ENCODE assay signal across 13 mouse cellular contexts in the genomic region with DNA sequence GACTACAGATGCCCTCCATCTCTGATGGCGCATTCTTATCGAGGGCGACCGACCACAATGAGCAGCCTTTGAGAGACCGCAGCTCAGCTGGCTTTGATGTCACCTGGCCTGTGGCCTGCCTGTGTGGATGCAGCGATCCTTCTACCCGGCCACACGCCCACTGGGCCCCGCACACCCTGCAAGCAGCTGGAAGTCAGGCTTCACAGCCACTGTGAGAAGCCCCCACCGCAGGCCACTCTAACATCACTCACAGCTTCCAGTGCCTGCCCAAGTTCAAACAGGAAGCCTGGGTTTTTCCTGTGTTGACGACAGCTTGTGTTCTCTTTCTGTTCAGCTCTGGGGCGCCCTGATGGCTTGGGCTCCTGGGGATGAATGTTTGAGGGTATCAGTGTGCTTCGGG. TPM values are rescaled to one million over a fixed set of nuclear protein-coding genes. Genes with fewer than 3 reads are reported as not detected.
A peak's percentile ranks its signal among the peaks of the same experiment; 100 is the strongest.
DNase-seq lines count a peak whose midpoint lies in the region; ATAC-seq and TF ChIP-seq lines count a peak whose summit lies in the region.
"Had no signal": no experiment of that assay in that cellular context is flagged by ENCODE, and none has a peak within 500 bp of the region (broad histone marks: within the 10 kb centered on the region; RNA-seq: fewer than 3 reads in every experiment).

No protein-coding gene starts in this region.

- no peak for DNase-seq in heart, postnatal 0 days (ENCODE audit: low spot score)
- no peak for DNase-seq in heart, adult 8-10 months (ENCODE audit: low spot score)
- DNase-seq in lung, postnatal 14 days, result peak; percentile 47
- DNase-seq in thymus, adult 2 months, result peak; percentile 78
- no peak for DNase-seq in cerebellum, adult 9-10 months
- no peak for DNase-seq in adrenal gland, postnatal 36 days
- DNase-seq: adrenal gland, postnatal 25 days; cerebellum, adult 2 months; kidney, postnatal 14 days had no signal

- no peak overlapping the region for H3K9ac ChIP-seq in heart, postnatal 0 days (replicated peaks; ENCODE audit: low read depth, low read length)
- no peak overlapping the region for H3K9ac ChIP-seq in intestine, embryonic 15.5 days
- H3K9ac ChIP-seq: hindbrain, embryonic 15.5 days; liver, embryonic 14.5 days had no signal

- TF ChIP-seq POLR2A in thymus, adult 2 months (IDR thresholded peaks at IDR 0.05; ENCODE audit: control insufficient read depth, extremely low read depth, insufficient read depth, low read length, poor library complexity), result peak; percentile 53; the same call in 1 of the 2 replicates

- TF ChIP-seq EP300 in heart, postnatal 0 days (IDR thresholded peaks at IDR 0.05; ENCODE audit: low read depth), result no peak

- no peak overlapping the region for H3K4me3 ChIP-seq in heart, postnatal 0 days (ENCODE audit: low read depth, low read length)
- H3K4me3 ChIP-seq in thymus, adult 2 months (ENCODE audit: control insufficient read depth, insufficient read depth, low read length), result peak overlapping the region; percentile 6
- H3K4me3 ChIP-seq in intestine, embryonic 15.5 days (replicated peaks), result no peak overlapping the region
- H3K4me3 ChIP-seq: hindbrain, embryonic 15.5 days had no signal

- H3K27ac ChIP-seq in heart, postnatal 0 days (ENCODE audit: low read depth), result peak overlapping the region; percentile 43; the same call in 1 of the 2 replicates
- H3K27ac ChIP-seq in thymus, adult 2 months (ENCODE audit: control insufficient read depth, insufficient read depth, low read length), result peak overlapping the region; percentile 91
- H3K27ac ChIP-seq in intestine, embryonic 15.5 days, result no peak overlapping the region
- H3K27ac ChIP-seq: hindbrain, embryonic 15.5 days; liver, embryonic 14.5 days had no signal

- H3K4me1 ChIP-seq in heart, postnatal 0 days (ENCODE audit: control insufficient read depth, insufficient read depth), result no peaks in the 10 kb centered on the region
- peaks cover 62% of the 10 kb centered on the region for H3K4me1 ChIP-seq in thymus, adult 2 months (replicated peaks; ENCODE audit: control insufficient read depth, insufficient read depth, low read length)
- 0 out of 2 replicates have a peak, but pooled peaks cover 3% of the 10 kb centered on the region for H3K4me1 ChIP-seq in intestine, embryonic 15.5 days (replicated peaks)
- H3K4me1 ChIP-seq: hindbrain, embryonic 15.5 days had no signal

- H3K9me3 ChIP-seq in heart, postnatal 0 days (replicated peaks; ENCODE audit: control insufficient read depth, low read length), result no peaks in the 10 kb centered on the region
- no peaks in the 10 kb centered on the region for H3K9me3 ChIP-seq in intestine, embryonic 15.5 days
- H3K9me3 ChIP-seq: hindbrain, embryonic 15.5 days had no signal

- 59% methylated on average over 13 of the region's 13 CpGs for WGBS in heart, postnatal 0 days
- 4% methylated on average over 13 of the region's 13 CpGs for WGBS in thymus, adult 2 months
- WGBS in intestine, embryonic 15.5 days, result 57% methylated on average over 13 of the region's 13 CpGs

- no peak for TF ChIP-seq CTCF in heart, postnatal 0 days (IDR thresholded peaks at IDR 0.05; ENCODE audit: low read depth)
- TF ChIP-seq CTCF in thymus, adult 2 months (IDR thresholded peaks at IDR 0.05; ENCODE audit: borderline replicate concordance, control insufficient read depth, extremely low read depth, insufficient read depth, low read length, poor library complexity), result no peak

- no peak for ATAC-seq in heart, postnatal 0 days (ENCODE audit: insufficient read depth, low read depth)
- peak; percentile 91 for ATAC-seq in common myeloid progenitor, adult 5-6 weeks (replicated peaks; ENCODE audit: low read depth, poor library complexity, severe bottlenecking)
- ATAC-seq in intestine, embryonic 15.5 days, result no peak

- H3K4me2 ChIP-seq in heart, postnatal 0 days (ENCODE audit: low read depth, low read length), result no peak overlapping the region; the same call in 1 of the 2 replicates
- no peak overlapping the region for H3K4me2 ChIP-seq in intestine, embryonic 15.5 days (replicated peaks)
- H3K4me2 ChIP-seq: hindbrain, embryonic 15.5 days had no signal

- no peaks in the 10 kb centered on the region for H3K36me3 ChIP-seq in heart, postnatal 0 days (replicated peaks; ENCODE audit: control insufficient read depth, insufficient read depth, low read length)
- H3K36me3 ChIP-seq in thymus, adult 2 months (ENCODE audit: control insufficient read depth, insufficient read depth, low read length), result no peaks in the 10 kb centered on the region
- H3K36me3 ChIP-seq in intestine, embryonic 15.5 days, result no peaks in the 10 kb centered on the region
- H3K36me3 ChIP-seq: hindbrain, embryonic 15.5 days had no signal

- peaks cover 4% of the 10 kb centered on the region; the same call in 1 of the 2 replicates for H3K27me3 ChIP-seq in heart, postnatal 0 days (ENCODE audit: control insufficient read depth, insufficient read depth, low read length)
- no peaks in the 10 kb centered on the region for H3K27me3 ChIP-seq in thymus, adult 2 months (ENCODE audit: control insufficient read depth, insufficient read depth, low read length)
- no peaks in the 10 kb centered on the region for H3K27me3 ChIP-seq in intestine, embryonic 15.5 days (replicated peaks)

RNA-seq across cellular contexts. Expression of a gene that starts 35.6 kb away (rescaled TPM):
- total RNA-seq in heart, postnatal 0 days (2014; rRNA removed; ENCODE audit: low replicate concordance), result 0.15 and 5.2 TPM in 2 replicates
- polyA plus RNA-seq in heart, postnatal 0 days (2015; fragmentation: Nextera tagmentation; extraction: Ambion mirVana), result 0.88 and 1.1 TPM in 2 replicates
- 1 to 10 TPM in 1 of 4 experiments, under 1 TPM in 3; 0.44 to 1.0 (median 0.83) TPM for total RNA-seq in heart, adult 8-10 months (2022)
- total RNA-seq in common myeloid progenitor, adult 5-6 weeks (2017), result 1.2 TPM in 2 replicates
- polyA plus RNA-seq in thymus, adult 2 months (2012; rRNA removed), result 2,910 and 3,273 TPM in 2 replicates
- polyA plus RNA-seq in intestine, embryonic 15.5 days (2015; fragmentation: Nextera tagmentation; extraction: Ambion mirVana), result 6.9 and 8.2 TPM in 2 replicates
- total RNA-seq in adrenal gland, postnatal 36 days (2021), result 10 to 100 TPM; 36.8 to 50.1 TPM

RNA-seq across cellular contexts. Expression of a gene that starts 42.2 kb away (rescaled TPM):
- 478 and 528 TPM in 2 replicates for total RNA-seq in heart, postnatal 0 days (2014; rRNA removed; ENCODE audit: low replicate concordance)
- polyA plus RNA-seq in heart, postnatal 0 days (2015; fragmentation: Nextera tagmentation; extraction: Ambion mirVana), result 627 and 646 TPM in 2 replicates
- total RNA-seq in heart, adult 8-10 months (2022), result 1,000 to 10,000 TPM; 1,103 to 1,162 (median 1,146) TPM
- 230 and 274 TPM in 2 replicates for total RNA-seq in common myeloid progenitor, adult 5-6 weeks (2017)
- 64.8 and 70.3 TPM in 2 replicates for polyA plus RNA-seq in thymus, adult 2 months (2012; rRNA removed)
- polyA plus RNA-seq in intestine, embryonic 15.5 days (2015; fragmentation: Nextera tagmentation; extraction: Ambion mirVana), result 287 and 295 TPM in 2 replicates
- total RNA-seq in adrenal gland, postnatal 36 days (2021), result 100 to 1,000 TPM; 433 to 439 TPM

Comparison
In these comparisons a context has a peak if more than half of its experiments do, and no peak if none do; other contexts are left out.
1. DNase-seq: peak in lung, postnatal 14 days (single experiment) and thymus, adult 2 months (single experiment); none in heart, postnatal 0 days (single experiment), heart, adult 8-10 months (single experiment), cerebellum, adult 9-10 months (single experiment) and adrenal gland, postnatal 36 days (0 of 2).